ENCODE assay signal across 10 mouse cellular contexts in the genomic region with DNA sequence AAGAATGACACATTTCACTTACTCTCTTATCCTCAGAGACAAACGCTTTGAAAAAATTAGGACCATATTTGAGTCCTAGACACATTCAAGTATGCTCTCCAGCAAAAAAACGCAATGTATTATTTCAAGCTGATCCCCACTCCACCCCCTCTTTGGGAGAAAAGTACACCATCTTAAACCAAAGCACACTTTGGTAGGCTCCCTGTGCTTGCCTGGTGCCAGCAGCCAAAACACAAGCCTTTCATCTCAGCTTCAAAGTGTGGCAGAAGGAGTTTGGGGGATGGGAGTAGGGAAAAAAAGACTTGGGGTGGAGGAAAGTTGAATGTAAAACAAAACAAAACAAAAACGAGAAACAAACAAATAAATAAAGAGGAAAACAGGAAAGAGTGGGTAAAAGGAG.
DNase-seq lines count a peak whose midpoint lies in the region; ATAC-seq and TF ChIP-seq lines count a peak whose summit lies in the region.
"Had no signal": no experiment of that assay in that cellular context is flagged by ENCODE, and none has a peak within 500 bp of the region (broad histone marks: within the 10 kb centered on the region; RNA-seq: fewer than 3 reads in every experiment).

No protein-coding gene starts in this region.

- no peaks in the 10 kb centered on the region for H3K9me3 ChIP-seq in intestine, embryonic 14.5 days (ENCODE audit: control insufficient read depth, low read length)
- no peaks in the 10 kb centered on the region for H3K9me3 ChIP-seq in intestine, postnatal 0 days (ENCODE audit: control insufficient read depth)
- no peaks in the 10 kb centered on the region for H3K9me3 ChIP-seq in forebrain, postnatal 0 days (ENCODE audit: low read length)
- no peaks in the 10 kb centered on the region for H3K9me3 ChIP-seq in midbrain, embryonic 12.5 days
- no peaks in the 10 kb centered on the region for H3K9me3 ChIP-seq in liver, postnatal 0 days (ENCODE audit: low read length)
- H3K9me3 ChIP-seq: liver, embryonic 12.5 days had no signal

- ATAC-seq in intestine, embryonic 14.5 days (replicated peaks; ENCODE audit: low FRiP score, low TSS enrichment, low read depth) = no peak
- no peak for ATAC-seq in intestine, postnatal 0 days
- ATAC-seq in forebrain, postnatal 0 days = peak; percentile 56; the same call in 1 of the 2 replicates
- no peak; the same call in 1 of the 2 replicates for ATAC-seq in midbrain, embryonic 12.5 days (ENCODE audit: low FRiP score, low read depth)
- ATAC-seq in liver, postnatal 0 days = no peak
- ATAC-seq: activated CD4-positive, CD25-positive, alpha-beta regulatory T cell, adult 4 months; liver, embryonic 12.5 days had no signal

- no peak for DNase-seq in intestine, embryonic 14.5 days (ENCODE audit: low spot score)
- DNase-seq in embryo, embryonic 9.5 days (ENCODE audit: extremely low spot score) = peak; percentile 40
- DNase-seq in forebrain, postnatal 0 days = peak; percentile 11
- DNase-seq in retina, embryonic 14.5 days (ENCODE audit: low spot score) = no peak
- no peak for DNase-seq in spleen, adult 12 weeks (ENCODE audit: low spot score)
- no peak for DNase-seq in liver, postnatal 0 days

- no peak overlapping the region for H3K9ac ChIP-seq in intestine, embryonic 14.5 days (ENCODE audit: low read length)
- no peak overlapping the region for H3K9ac ChIP-seq in intestine, postnatal 0 days (ENCODE audit: low read depth, low read length)
- no peak overlapping the region for H3K9ac ChIP-seq in forebrain, postnatal 0 days
- no peak overlapping the region for H3K9ac ChIP-seq in midbrain, embryonic 12.5 days (replicated peaks)
- no peak overlapping the region for H3K9ac ChIP-seq in liver, postnatal 0 days (replicated peaks)
- H3K9ac ChIP-seq: liver, embryonic 12.5 days had no signal

- H3K4me2 ChIP-seq in intestine, embryonic 14.5 days (ENCODE audit: low read length) = peak overlapping the region; percentile 39
- no peak overlapping the region for H3K4me2 ChIP-seq in intestine, postnatal 0 days (replicated peaks; ENCODE audit: low read depth)
- H3K4me2 ChIP-seq in forebrain, postnatal 0 days (ENCODE audit: low read depth) = peak overlapping the region; percentile 37
- H3K4me2 ChIP-seq in midbrain, embryonic 12.5 days (replicated peaks) = peak overlapping the region; percentile 36
- H3K4me2 ChIP-seq in liver, postnatal 0 days (ENCODE audit: low read depth, low read length) = no peak overlapping the region
- H3K4me2 ChIP-seq: liver, embryonic 12.5 days had no signal

- TF ChIP-seq EP300 in liver, postnatal 0 days (IDR thresholded peaks at IDR 0.05; ENCODE audit: low read depth) = no peak

- H3K27me3 ChIP-seq in intestine, embryonic 14.5 days (replicated peaks; ENCODE audit: control insufficient read depth, insufficient read depth, low read length) = no peaks in the 10 kb centered on the region
- no peaks in the 10 kb centered on the region for H3K27me3 ChIP-seq in intestine, postnatal 0 days (replicated peaks; ENCODE audit: control insufficient read depth, insufficient read depth, low read length)
- no peaks in the 10 kb centered on the region for H3K27me3 ChIP-seq in forebrain, postnatal 0 days (ENCODE audit: insufficient read depth, low read length)
- H3K27me3 ChIP-seq in midbrain, embryonic 12.5 days = no peaks in the 10 kb centered on the region
- H3K27me3 ChIP-seq in liver, postnatal 0 days (ENCODE audit: insufficient read depth, low read length) = no peaks in the 10 kb centered on the region

- WGBS in intestine, embryonic 14.5 days = 22% methylated on average over 3 of the region's 3 CpGs
- WGBS in intestine, postnatal 0 days = 27% methylated on average over 3 of the region's 3 CpGs
- 4% methylated on average over 3 of the region's 3 CpGs for WGBS in forebrain, postnatal 0 days
- WGBS in midbrain, embryonic 12.5 days = 15% methylated on average over 3 of the region's 3 CpGs
- 24% methylated on average over 3 of the region's 3 CpGs for WGBS in liver, postnatal 0 days (ENCODE audit: insufficient replicate concordance)

- no peak overlapping the region for H3K27ac ChIP-seq in intestine, embryonic 14.5 days (ENCODE audit: low read depth)
- H3K27ac ChIP-seq in intestine, postnatal 0 days (ENCODE audit: low read depth, low read length) = no peak overlapping the region
- no peak overlapping the region for H3K27ac ChIP-seq in forebrain, postnatal 0 days (ENCODE audit: low read depth, low read length)
- H3K27ac ChIP-seq in midbrain, embryonic 12.5 days (replicated peaks) = peak overlapping the region; percentile 50
- no peak overlapping the region for H3K27ac ChIP-seq in liver, postnatal 0 days (ENCODE audit: low read depth)
- H3K27ac ChIP-seq: liver, embryonic 12.5 days had no signal

- no peak for TF ChIP-seq CTCF in intestine, postnatal 0 days (IDR thresholded peaks at IDR 0.05; ENCODE audit: low read depth)
- TF ChIP-seq CTCF in forebrain, postnatal 0 days (IDR thresholded peaks at IDR 0.05; ENCODE audit: low read depth) = no peak
- TF ChIP-seq CTCF in liver, postnatal 0 days (IDR thresholded peaks at IDR 0.05; ENCODE audit: low read depth) = no peak

- no peaks in the 10 kb centered on the region for H3K36me3 ChIP-seq in intestine, embryonic 14.5 days (ENCODE audit: control insufficient read depth, insufficient read depth, low read length)
- no peaks in the 10 kb centered on the region for H3K36me3 ChIP-seq in intestine, postnatal 0 days (ENCODE audit: control insufficient read depth, insufficient read depth)
- no peaks in the 10 kb centered on the region for H3K36me3 ChIP-seq in forebrain, postnatal 0 days (ENCODE audit: insufficient read depth)
- H3K36me3 ChIP-seq in midbrain, embryonic 12.5 days = no peaks in the 10 kb centered on the region
- no peaks in the 10 kb centered on the region for H3K36me3 ChIP-seq in liver, postnatal 0 days (replicated peaks; ENCODE audit: insufficient read depth, low read length)
- H3K36me3 ChIP-seq: liver, embryonic 12.5 days had no signal

- no peak overlapping the region for H3K4me3 ChIP-seq in intestine, embryonic 14.5 days (ENCODE audit: low read depth, low read length)
- H3K4me3 ChIP-seq in intestine, postnatal 0 days (ENCODE audit: low read depth, low read length) = no peak overlapping the region
- peak overlapping the region; percentile 13; the same call in 1 of the 2 replicates for H3K4me3 ChIP-seq in forebrain, postnatal 0 days (ENCODE audit: low read depth, low read length)
- no peak overlapping the region for H3K4me3 ChIP-seq in midbrain, embryonic 12.5 days
- no peak overlapping the region for H3K4me3 ChIP-seq in liver, postnatal 0 days (ENCODE audit: low read depth, low read length)
- H3K4me3 ChIP-seq: liver, embryonic 12.5 days had no signal

- no peaks in the 10 kb centered on the region; the same call in 1 of the 2 replicates for H3K4me1 ChIP-seq in intestine, embryonic 14.5 days (replicated peaks; ENCODE audit: control insufficient read depth, insufficient read depth, low read length)
- H3K4me1 ChIP-seq in intestine, postnatal 0 days (replicated peaks; ENCODE audit: control insufficient read depth, insufficient read depth, low read length) = no peaks in the 10 kb centered on the region
- 0 out of 2 replicates have a peak, but pooled peaks cover 6% of the 10 kb centered on the region for H3K4me1 ChIP-seq in forebrain, postnatal 0 days (ENCODE audit: insufficient read depth)
- H3K4me1 ChIP-seq in midbrain, embryonic 12.5 days = peaks cover 11% of the 10 kb centered on the region; the same call in 1 of the 2 replicates
- H3K4me1 ChIP-seq in liver, postnatal 0 days (ENCODE audit: insufficient read depth) = no peaks in the 10 kb centered on the region
- H3K4me1 ChIP-seq: liver, embryonic 12.5 days had no signal

Comparison
In these comparisons a context has a peak if more than half of its experiments do, and no peak if none do; other contexts are left out.
1. H3K4me2 ChIP-seq: peak in intestine, embryonic 14.5 days (single experiment), forebrain, postnatal 0 days (single experiment) and midbrain, embryonic 12.5 days (single experiment); none in intestine, postnatal 0 days (single experiment) and liver, postnatal 0 days (single experiment).
2. DNase-seq: peak in embryo, embryonic 9.5 days (single experiment) and forebrain, postnatal 0 days (single experiment); none in intestine, embryonic 14.5 days (single experiment), retina, embryonic 14.5 days (single experiment), spleen, adult 12 weeks (single experiment) and liver, postnatal 0 days (single experiment).